Mouse (Mus musculus) forebrain, embryonic 13.5 days (tissue): ENCODE measurements around the gene Setd2. TPM values are rescaled to one million over a fixed set of nuclear protein-coding genes. Genes with fewer than 3 reads are reported as not detected.

ENCODE experiments used
- ATAC-seq: fragments of 200-750 bp; cut with Nextera tagmentation; 2 replicates; pipeline ENCODE4 v1.8.0; 2017
- H3K27ac ChIP-seq: fragments of 300-500 bp; sonication (generic); 2 replicates; pipeline ENCODE4 v1.5.1; 2015; ENCODE audit warnings: inconsistent platforms, mild to moderate bottlenecking, moderate library complexity
- H3K27me3 ChIP-seq: fragments of 300-500 bp; sonication (generic); 2 replicates; pipeline ENCODE4 v1.6.1; 2015; ENCODE audit warnings: mild to moderate bottlenecking, inconsistent platforms
- H3K36me3 ChIP-seq: fragments of 300-500 bp; sonication (generic); 2 replicates; pipeline ENCODE4 v1.6.1; 2015; ENCODE audit warnings: mild to moderate bottlenecking, inconsistent platforms; ENCODE audit not compliant: poor library complexity, severe bottlenecking
- H3K4me1 ChIP-seq: fragments of 300-500 bp; sonication (generic); 2 replicates; pipeline ENCODE4 v1.6.1; 2015; ENCODE audit warnings: inconsistent platforms
- H3K4me2 ChIP-seq: fragments of 300-500 bp; sonication (generic); 2 replicates; pipeline ENCODE4 v1.6.1; 2015; ENCODE audit warnings: inconsistent platforms, mild to moderate bottlenecking, moderate library complexity
- H3K4me3 ChIP-seq: fragments of 300-500 bp; sonication (generic); 2 replicates; pipeline ENCODE4 v1.5.1; 2015; ENCODE audit warnings: mild to moderate bottlenecking, inconsistent platforms
- H3K9ac ChIP-seq: fragments of 300-500 bp; sonication (generic); 2 replicates; pipeline ENCODE4 v1.6.1; 2015; ENCODE audit warnings: mild to moderate bottlenecking, inconsistent platforms
- H3K9me3 ChIP-seq: fragments of 300-500 bp; sonication (generic); replicated peaks from 2 replicates; pipeline ENCODE4 v1.6.1; 2016; ENCODE audit warnings: inconsistent platforms
- WGBS: fragments of 180-500 bp; shearing (Covaris S2); methylation state at CpG from one replicate; pipeline ENCODE4 v1.1.7; 2015; 5-methylcytosine and 5-hydroxymethylcytosine counted together
- polyA plus RNA-seq: library from polyadenylated mRNA; unstranded; fragments of >200 nt; fragmentation: Nextera tagmentation; extraction: Ambion mirVana; gene quantifications from 2 replicates; pipeline ENCODE4 v1.2.1, GENCODE M21; 2015

Gene Setd2
- polyA plus RNA-seq, 1 experiment from 2014 or later, result 41.8 TPM

- H3K27me3 ChIP-seq, result no peaks in the 10 kb centered on the region
- no peak overlapping the region for H3K9ac ChIP-seq
- no peak overlapping the region for H3K4me2 ChIP-seq
- H3K36me3 ChIP-seq, result no peaks in the 10 kb centered on the region
- no peaks in the 10 kb centered on the region for H3K4me1 ChIP-seq
- no peak overlapping the region for H3K4me3 ChIP-seq
- no peaks in the 10 kb centered on the region for H3K9me3 ChIP-seq
- 72% methylated on average over 9 of the region's 9 CpGs for WGBS
- no peak for ATAC-seq
- H3K27ac ChIP-seq, result no peak overlapping the region
Observed at GRCm38 (mm10) chr9:110643787-110644186, 111.4 kb downstream of the Setd2 start.

- 82% methylated on average over 10 of the region's 10 CpGs for WGBS
- Histone ChIP-seq H3K9me3 (no peaks in the 10 kb centered on the region), H3K27me3 (no peaks in the 10 kb centered on the region), H3K4me1 (peaks cover 2% of the 10 kb centered on the region), H3K36me3 (no peaks in the 10 kb centered on the region), H3K9ac (no peak overlapping the region), H3K27ac (no peak overlapping the region), H3K4me3 (no peak overlapping the region), H3K4me2 (no peak overlapping the region)
- no peak for ATAC-seq
Observed at GRCm38 (mm10) chr9:110644295-110644694, 111.9 kb downstream of the Setd2 start.

- Histone ChIP-seq H3K36me3 (no peaks in the 10 kb centered on the region), H3K9me3 (no peaks in the 10 kb centered on the region), H3K27me3 (no peaks in the 10 kb centered on the region), H3K4me1 (peaks cover 11% of the 10 kb centered on the region), H3K4me3 (no peak overlapping the region), H3K4me2 (no peak overlapping the region), H3K27ac (no peak overlapping the region), H3K9ac (no peak overlapping the region)
- 87% methylated on average over 9 of the region's 9 CpGs for WGBS
- no peak for ATAC-seq
Observed at GRCm38 (mm10) chr9:110645219-110645618, 112.8 kb downstream of the Setd2 start.

GRCm38 (mm10) chr9:110649775-110650174 lies 117.4 kb downstream of the Setd2 start:
- peaks cover 51% of the 10 kb centered on the region for H3K4me1 ChIP-seq
- no peaks in the 10 kb centered on the region for H3K9me3 ChIP-seq
- H3K4me2 ChIP-seq, result peak overlapping the region; percentile 24; the same call in 1 of the 2 replicates
- peak; percentile 50; the same call in 1 of the 2 replicates for ATAC-seq
- no peaks in the 10 kb centered on the region for H3K36me3 ChIP-seq
- H3K9ac ChIP-seq, result no peak overlapping the region
- H3K27ac ChIP-seq, result peak overlapping the region; percentile 71
- no peak overlapping the region for H3K4me3 ChIP-seq
- peaks cover 30% of the 10 kb centered on the region for H3K27me3 ChIP-seq

GRCm38 (mm10) chr9:110651931-110652722 lies 119.7 kb downstream of the Setd2 start:
- Histone ChIP-seq H3K9ac (no peak overlapping the region), H3K36me3 (no peaks in the 10 kb centered on the region), H3K27me3 (peaks cover 30% of the 10 kb centered on the region), H3K4me3 (no peak overlapping the region), H3K4me2 (peak overlapping the region; percentile 99), H3K9me3 (no peaks in the 10 kb centered on the region), H3K27ac (no peak overlapping the region), H3K4me1 (peaks cover 64% of the 10 kb centered on the region)
- WGBS, result 41% methylated on average over 13 of the region's 13 CpGs
- ATAC-seq, result no peak

GRCm38 (mm10) chr9:110652963-110653654 lies 120.7 kb downstream of the Setd2 start:
- Histone ChIP-seq H3K4me3 (peak overlapping the region; percentile 67), H3K4me2 (peak overlapping the region; percentile 99)
- 21% methylated on average over 14 of the region's 14 CpGs for WGBS

GRCm38 (mm10) chr9:110653655-110654461 lies 121.5 kb downstream of the Setd2 start, which contains the start of gene Nbeal2:
Nbeal2 (minus strand) TSS chr9:110654161.
- Histone ChIP-seq H3K36me3 (no peaks in the 10 kb centered on the region), H3K27me3 (peaks cover 30% of the 10 kb centered on the region), H3K4me3 (peak within 1 kb of the TSS; percentile 67), H3K9me3 (no peaks in the 10 kb centered on the region), H3K27ac (no peak within 1 kb of the TSS), H3K4me2 (peak within 1 kb of the TSS; percentile 99), H3K9ac (peak within 1 kb of the TSS; percentile 79), H3K4me1 (peaks cover 75% of the 10 kb centered on the region)
- 1% methylated on average over 54 of the region's 75 CpGs for WGBS
- ATAC-seq, result peak; percentile 23

More at GRCm38 (mm10) chr9:110652963-110653654, 120.7 kb downstream of the Setd2 start:
- Histone ChIP-seq H3K9ac (peak overlapping the region; percentile 79), H3K27ac (no peak overlapping the region), H3K4me1 (peaks cover 73% of the 10 kb centered on the region), H3K9me3 (no peaks in the 10 kb centered on the region), H3K36me3 (no peaks in the 10 kb centered on the region), H3K27me3 (peaks cover 30% of the 10 kb centered on the region)
- no peak for ATAC-seq

GRCm38 (mm10) chr9:110654726-110655650 lies 122.6 kb downstream of the Setd2 start:
- peaks cover 30% of the 10 kb centered on the region for H3K27me3 ChIP-seq
- H3K27ac ChIP-seq, result no peak overlapping the region
- H3K4me1 ChIP-seq, result peaks cover 66% of the 10 kb centered on the region
- H3K4me2 ChIP-seq, result peak overlapping the region; percentile 99
- H3K9ac ChIP-seq, result peak overlapping the region; percentile 79; the same call in 1 of the 2 replicates
- no peaks in the 10 kb centered on the region; the same call in 1 of the 2 replicates for H3K36me3 ChIP-seq
- no peak for ATAC-seq
- H3K9me3 ChIP-seq, result no peaks in the 10 kb centered on the region
- peak overlapping the region; percentile 67; the same call in 1 of the 2 replicates for H3K4me3 ChIP-seq
- WGBS, result 80% methylated on average over 19 of the region's 19 CpGs

GRCm38 (mm10) chr9:110655651-110656007 lies 123.2 kb downstream of the Setd2 start:
- Histone ChIP-seq H3K9me3 (no peaks in the 10 kb centered on the region), H3K4me3 (peak overlapping the region; percentile 60), H3K27ac (peak overlapping the region; percentile 91), H3K4me1 (peaks cover 60% of the 10 kb centered on the region), H3K27me3 (peaks cover 30% of the 10 kb centered on the region), H3K36me3 (no peaks in the 10 kb centered on the region; the same call in 1 of the 2 replicates), H3K4me2 (peak overlapping the region; percentile 74), H3K9ac (peak overlapping the region; percentile 79)
- 85% methylated on average over 10 of the region's 10 CpGs for WGBS
- 0 out of 2 replicates have a peak, but pooled peaks have one; percentile 1 for ATAC-seq

- Histone ChIP-seq H3K9ac (peak within 1 kb of the TSS; percentile 79), H3K4me2 (peak within 1 kb of the TSS; percentile 74), H3K9me3 (no peaks in the 10 kb centered on the region), H3K4me3 (peak within 1 kb of the TSS; percentile 60), H3K27me3 (peaks cover 24% of the 10 kb centered on the region), H3K27ac (peak within 1 kb of the TSS; percentile 91), H3K36me3 (no peaks in the 10 kb centered on the region; the same call in 1 of the 2 replicates), H3K4me1 (peaks cover 56% of the 10 kb centered on the region)
- under 1% methylated on average over 52 of the region's 52 CpGs for WGBS
- peak; percentile 98 for ATAC-seq
Observed at GRCm38 (mm10) chr9:110656249-110657221, 124.1 kb downstream of the Setd2 start, which contains the start of gene Ccdc12. Ccdc12 (plus strand) TSS chr9:110656503.
